ENCODE assay signal across 2 mouse cellular contexts in genomic region chr3:132815497-132816326, GRCm38 (mm10).
A peak's percentile ranks its signal among the peaks of the same experiment; 100 is the strongest.
TF ChIP-seq lines count a peak whose summit lies in the region.

No protein-coding gene starts in this region.

TF ChIP-seq in CH12.LX, 34 proteins besides CTCF, POLR2A, EP300 and RAD21 (continued from another document):
- TF ChIP-seq NELFE (IDR thresholded peaks at IDR 0.05; ENCODE audit: low read depth, low read length) (peak; percentile 36; the same call in 1 of the 2 replicates), ZMIZ1 (IDR thresholded peaks at IDR 0.05; ENCODE audit: low read depth, low read length) (0 out of 2 replicates have a peak, but pooled peaks have one; percentile 24), SMC3 (IDR thresholded peaks at IDR 0.05; ENCODE audit: low read depth, low read length) (no peak), IRF4 (IDR thresholded peaks at IDR 0.05; ENCODE audit: low read depth, low read length) (peak; percentile 86), HCFC1 (IDR thresholded peaks at IDR 0.05; ENCODE audit: low read depth, low read length) (peak; percentile 37), ELF1 (IDR thresholded peaks at IDR 0.05; ENCODE audit: low read depth, low read length) (no peak; the same call in 1 of the 2 replicates), JUND (conservative IDR thresholded peaks at IDR 0.05; ENCODE audit: low read depth, low read length) (no peak; the same call in 1 of the 2 replicates), ZC3H11A (IDR thresholded peaks at IDR 0.05; ENCODE audit: low read depth, low read length) (no peak), RCOR1 (conservative IDR thresholded peaks at IDR 0.05; ENCODE audit: low read depth, low read length) (peak; percentile 55; the same call in 1 of the 2 replicates), MAZ (IDR thresholded peaks at IDR 0.05; ENCODE audit: low read depth, low read length) (peak; percentile 98), E2F4 (IDR thresholded peaks at IDR 0.05; ENCODE audit: insufficient replicate concordance, low read depth, low read length) (no peak), ETS1 (conservative IDR thresholded peaks at IDR 0.05; ENCODE audit: low read depth, low read length) (peak; percentile 40; the same call in 1 of the 2 replicates), MEF2A (IDR thresholded peaks at IDR 0.05; ENCODE audit: borderline replicate concordance, low read depth, low read length) (no peak), MYC (IDR thresholded peaks at IDR 0.05; ENCODE audit: low read depth, low read length) (no peak), CHD1 (IDR thresholded peaks at IDR 0.05; ENCODE audit: low read depth, low read length) (0 out of 2 replicates have a peak, but pooled peaks have one; percentile 78), JUN (IDR thresholded peaks at IDR 0.05; ENCODE audit: insufficient read depth, low read depth, low read length) (no peak), USF1 (IDR thresholded peaks at IDR 0.05; ENCODE audit: low read depth, low read length) (no peak), CHD2 (IDR thresholded peaks at IDR 0.05; ENCODE audit: low read length) (peak; percentile 58; the same call in 1 of the 2 replicates), BHLHE40 (IDR thresholded peaks at IDR 0.05; ENCODE audit: low read depth, low read length) (no peak; the same call in 1 of the 2 replicates), MAFK (IDR thresholded peaks at IDR 0.05; ENCODE audit: insufficient replicate concordance, low read length) (no peak), PAX5 (IDR thresholded peaks at IDR 0.05; ENCODE audit: low read length) (no peak), TBP (conservative IDR thresholded peaks at IDR 0.05; ENCODE audit: low read depth, low read length) (no peak), UBTF (IDR thresholded peaks at IDR 0.05; ENCODE audit: low read depth, low read length) (no peak; the same call in 1 of the 2 replicates), USF2 (conservative IDR thresholded peaks at IDR 0.05; ENCODE audit: low read depth, low read length) (no peak)

TF ChIP-seq in MEL, 35 proteins besides CTCF, POLR2A, EP300 and RAD21 (continued from another document):
- no peak for TF ChIP-seq HCFC1 (IDR thresholded peaks at IDR 0.05; ENCODE audit: low read depth, low read length)
- no peak for TF ChIP-seq ELF1 (IDR thresholded peaks at IDR 0.05; ENCODE audit: low read depth, low read length)
- no peak for TF ChIP-seq TCF12 (IDR thresholded peaks at IDR 0.05; ENCODE audit: low read depth, low read length)
- no peak for TF ChIP-seq JUND (IDR thresholded peaks at IDR 0.05; ENCODE audit: low read depth, low read length)
- no peak for TF ChIP-seq GATA1 (IDR thresholded peaks at IDR 0.05; ENCODE audit: low read depth, low read length)
- TF ChIP-seq GABPA (IDR thresholded peaks at IDR 0.05; ENCODE audit: low read depth, low read length): no peak
